Mouse (Mus musculus) lung, postnatal 0 days (tissue): ENCODE results near the gene Gpank1. TPM values are rescaled to one million over a fixed set of nuclear protein-coding genes. Genes with fewer than 3 reads are reported as not detected.
"Not testable (repeated sequence)": the region's sequence is repeated elsewhere in the genome, so short reads cannot be mapped to it uniquely, and the experiment has no call there.

Source experiments
- ATAC-seq: fragments of 200-750 bp; cut with Nextera tagmentation; 2 replicates; pipeline ENCODE4 v1.8.0; 2017; ENCODE audit warnings: moderate library complexity
- DNase-seq: peaks from one replicate; pipeline ENCODE4 v3.0.0-alpha.2; 2016; ENCODE audit warnings: low spot score
- H3K27ac ChIP-seq: fragments of 300-500 bp; sonication (generic); 2 replicates; pipeline ENCODE4 v1.5.1; 2014; ENCODE audit warnings: antibody characterized with exemption, mild to moderate bottlenecking, low read length, mixed read lengths
- H3K27me3 ChIP-seq: fragments of 300-500 bp; sonication (generic); replicated peaks from 2 replicates; pipeline ENCODE4 v1.6.1; 2014; ENCODE audit warnings: low read length, mixed read lengths; ENCODE audit not compliant: insufficient read depth
- H3K36me3 ChIP-seq: fragments of 300-500 bp; sonication (generic); 2 replicates; pipeline ENCODE4 v1.6.1; 2014; ENCODE audit warnings: low read length, mixed read lengths; ENCODE audit not compliant: insufficient read depth
- H3K4me1 ChIP-seq: fragments of 300-500 bp; sonication (generic); 2 replicates; pipeline ENCODE4 v1.6.1; 2014; ENCODE audit warnings: antibody characterized with exemption, low read depth, low read length, mixed read lengths; ENCODE audit not compliant: insufficient read depth
- H3K4me2 ChIP-seq: fragments of 300-500 bp; sonication (generic); replicated peaks from 2 replicates; pipeline ENCODE4 v1.6.1; 2014; ENCODE audit warnings: low read depth, mild to moderate bottlenecking, low read length, moderate library complexity, mixed read lengths
- H3K4me3 ChIP-seq: fragments of 300-500 bp; sonication (generic); 2 replicates; pipeline ENCODE4 v1.5.1; 2014; ENCODE audit warnings: low read depth, low read length
- H3K9ac ChIP-seq: fragments of 300-500 bp; sonication (generic); replicated peaks from 2 replicates; pipeline ENCODE4 v1.6.1; 2014; ENCODE audit warnings: low read depth, mild to moderate bottlenecking
- H3K9me3 ChIP-seq: fragments of 300-500 bp; sonication (generic); 2 replicates; pipeline ENCODE4 v1.6.1; 2016; ENCODE audit warnings: low read length, mixed read lengths
- CTCF ChIP-seq: IDR thresholded peaks from 2 replicates; pipeline ENCODE4 v1.5.1; 2016; ENCODE audit warnings: antibody characterized with exemption, mild to moderate bottlenecking
- EP300 ChIP-seq: IDR thresholded peaks from 2 replicates; pipeline ENCODE4 v1.6.1; 2016; ENCODE audit warnings: antibody characterized with exemption, mild to moderate bottlenecking, control low read depth
- WGBS: fragments of 180-500 bp; shearing (Covaris S2); extraction: QIAGEN DNeasy Blood & Tissue Kit; methylation state at CpG from one replicate; pipeline ENCODE4 v1.1.7; 2014; 5-methylcytosine and 5-hydroxymethylcytosine counted together
- polyA plus RNA-seq: library from polyadenylated mRNA; unstranded; fragments of >200 nt; fragmentation: Nextera tagmentation; extraction: Ambion mirVana; gene quantifications from 2 replicates; pipeline ENCODE4 v1.2.1, GENCODE M21; 2015

The Gpank1 gene
- polyA plus RNA-seq, 1 experiment from 2014 or later, result 18.5 TPM

DNA sequence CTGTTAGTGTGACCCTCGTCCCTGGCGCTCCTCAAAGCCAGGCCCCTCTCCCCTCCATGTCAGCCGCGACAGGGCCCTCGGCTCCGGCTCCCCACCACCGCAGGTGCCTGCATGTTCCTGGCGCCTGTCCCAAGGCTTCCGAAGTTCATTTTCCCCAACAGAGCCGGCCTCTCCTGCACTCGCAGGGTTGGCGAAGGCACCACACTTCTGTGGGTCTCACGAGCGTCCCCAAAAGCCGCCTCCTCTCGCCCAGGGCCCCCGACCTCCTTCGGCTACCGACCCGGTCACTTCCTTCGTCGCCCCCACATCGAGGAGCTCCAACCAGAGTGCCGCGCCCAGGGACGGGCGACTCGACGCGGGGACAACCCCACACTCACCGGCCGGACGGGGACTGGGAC lies 511 bp upstream of the Gpank1 start:
- no peaks in the 10 kb centered on the region for H3K27me3 ChIP-seq
- peak overlapping the region; percentile 94 for H3K9ac ChIP-seq
- H3K9me3 ChIP-seq, result no peaks in the 10 kb centered on the region
- peaks cover 8% of the 10 kb centered on the region for H3K4me1 ChIP-seq
- peaks cover 4% of the 10 kb centered on the region; the same call in 1 of the 2 replicates for H3K36me3 ChIP-seq
- TF ChIP-seq EP300 (no peak), CTCF (no peak)
- H3K4me2 ChIP-seq, result peak overlapping the region; percentile 84
- WGBS, result 0% methylated on average over 33 of the region's 33 CpGs
- DNase-seq, result peak; percentile 45
- H3K4me3 ChIP-seq, result peak overlapping the region; percentile 84
- ATAC-seq, result peak; percentile 2
- H3K27ac ChIP-seq, result peak overlapping the region; percentile 73

DNA sequence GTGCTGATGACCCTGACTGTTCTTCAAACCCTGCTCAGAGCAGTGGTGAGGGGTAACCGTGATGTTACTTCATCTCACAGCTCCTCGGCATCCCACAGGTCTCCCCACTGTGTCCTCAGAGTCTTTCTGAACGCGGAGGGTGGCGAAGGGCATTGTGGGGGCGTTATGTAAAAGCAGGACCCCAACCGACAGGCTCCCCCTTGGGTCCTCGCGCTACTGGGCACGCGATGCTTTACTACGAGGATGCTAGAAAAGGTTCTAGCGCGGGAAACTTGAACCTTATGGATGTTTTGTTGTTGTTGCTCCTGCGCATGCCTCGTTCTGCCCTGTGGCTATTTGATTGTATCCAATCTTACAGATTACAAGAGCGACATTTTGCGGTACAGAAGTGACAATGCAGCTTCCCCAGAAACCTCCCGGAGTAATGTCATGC lies 632 bp downstream of the Gpank1 start, which contains the start of gene Csnk2b:
Gene Csnk2b (minus strand): TSS at position 183 of the 433 bp plus-strand sequence.
- H3K36me3 ChIP-seq, result peaks cover 4% of the 10 kb centered on the region; the same call in 1 of the 2 replicates
- H3K4me2 ChIP-seq, result peak within 1 kb of the TSS; percentile 93
- under 1% methylated on average over 19 of the region's 19 CpGs for WGBS
- peak within 1 kb of the TSS; percentile 94 for H3K9ac ChIP-seq
- H3K27ac ChIP-seq, result peak within 1 kb of the TSS; percentile 95
- no peaks in the 10 kb centered on the region for H3K27me3 ChIP-seq
- ATAC-seq, result no peak; the same call in 1 of the 2 replicates
- no peaks in the 10 kb centered on the region for H3K9me3 ChIP-seq
- TF ChIP-seq CTCF, result peak; percentile 60
- no peak for TF ChIP-seq EP300
- DNase-seq, result peak; percentile 83
- H3K4me3 ChIP-seq, result peak within 1 kb of the TSS; percentile 84
- peaks cover 9% of the 10 kb centered on the region for H3K4me1 ChIP-seq

GRCm38 (mm10) chr17:35123287-35123686 lies 2.0 kb downstream of the Gpank1 start:
- H3K4me3 ChIP-seq, H3K9me3 ChIP-seq: not testable (repeated sequence)
- 93% methylated on average over 9 of the region's 9 CpGs for WGBS

DNA sequence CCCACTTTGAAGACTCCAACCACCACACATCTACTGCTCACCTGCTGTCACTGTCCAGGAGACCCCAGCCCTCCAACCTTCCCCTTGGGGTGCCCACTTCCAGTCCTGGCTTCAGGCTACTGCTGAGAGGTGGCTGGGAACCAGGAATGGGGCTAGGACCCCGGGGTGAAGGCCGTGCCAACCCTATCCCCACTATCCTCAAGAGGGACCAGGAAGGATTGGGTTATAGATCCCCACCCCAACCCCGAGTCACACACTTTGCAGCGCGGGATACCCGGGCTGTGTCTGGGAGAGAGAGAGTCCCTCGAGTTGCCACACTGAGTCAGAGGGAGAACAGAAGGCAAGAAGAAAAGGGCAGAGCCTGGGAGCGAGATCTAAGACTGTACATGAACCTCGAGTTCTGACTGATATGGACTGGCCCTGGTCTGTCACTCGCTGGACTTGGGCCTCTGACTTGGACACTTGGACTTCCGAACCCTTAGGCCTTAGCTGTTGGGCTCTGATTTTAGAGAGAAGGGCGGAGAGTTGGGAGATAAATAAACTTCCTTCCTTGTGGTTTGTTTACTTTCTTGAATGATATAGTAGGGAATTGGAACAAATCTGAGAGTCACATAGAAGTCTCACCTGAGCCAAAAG lies 3.1 kb downstream of the Gpank1 start:
- H3K4me2 ChIP-seq, ATAC-seq, H3K9me3 ChIP-seq, DNase-seq, H3K36me3 ChIP-seq, H3K9ac ChIP-seq, H3K27me3 ChIP-seq, H3K27ac ChIP-seq, H3K4me3 ChIP-seq: not testable (repeated sequence)
- H3K4me1 ChIP-seq, result peaks cover 18% of the 10 kb centered on the region
- 91% methylated on average over 12 of the region's 12 CpGs for WGBS

More at GRCm38 (mm10) chr17:35123287-35123686, 2.0 kb downstream of the Gpank1 start:
- not testable (repeated sequence) for H3K4me2 ChIP-seq, ATAC-seq, H3K27me3 ChIP-seq, H3K36me3 ChIP-seq, H3K27ac ChIP-seq, H3K9ac ChIP-seq, DNase-seq
- H3K4me1 ChIP-seq, result peaks cover 18% of the 10 kb centered on the region

- H3K9me3 ChIP-seq, result no peaks in the 10 kb centered on the region
- no peak overlapping the region for H3K4me3 ChIP-seq
- H3K27ac ChIP-seq, result 0 out of 2 replicates have a peak overlapping the region, but pooled peaks have one; percentile 92
- no peak overlapping the region for H3K9ac ChIP-seq
- no peaks in the 10 kb centered on the region for H3K36me3 ChIP-seq
- no peak for TF ChIP-seq EP300
- no peak for TF ChIP-seq CTCF
- H3K4me2 ChIP-seq, result 0 out of 2 replicates have a peak overlapping the region, but pooled peaks have one; percentile 81
- ATAC-seq (no peak), DNase-seq (peak; percentile 26)
- WGBS, result 100% methylated on average over 1 of the region's 1 CpGs
- H3K27me3 ChIP-seq, result no peaks in the 10 kb centered on the region
- H3K4me1 ChIP-seq, result peaks cover 17% of the 10 kb centered on the region
Measured at GRCm38 (mm10) chr17:35125081-35125480, 3.8 kb downstream of the Gpank1 start.

GRCm38 (mm10) chr17:35125578-35125977 lies 4.3 kb downstream of the Gpank1 start:
- ATAC-seq (no peak), DNase-seq (peak; percentile 53)
- 15% methylated on average over 6 of the region's 6 CpGs for WGBS
- Histone ChIP-seq H3K27ac (peak overlapping the region; percentile 92), H3K4me3 (peak overlapping the region; percentile 62), H3K9me3 (no peaks in the 10 kb centered on the region), H3K4me1 (peaks cover 15% of the 10 kb centered on the region), H3K36me3 (no peaks in the 10 kb centered on the region), H3K9ac (peak overlapping the region; percentile 68), H3K27me3 (no peaks in the 10 kb centered on the region), H3K4me2 (peak overlapping the region; percentile 81)
- TF ChIP-seq EP300 (no peak), CTCF (no peak)
